In the genomic region with DNA sequence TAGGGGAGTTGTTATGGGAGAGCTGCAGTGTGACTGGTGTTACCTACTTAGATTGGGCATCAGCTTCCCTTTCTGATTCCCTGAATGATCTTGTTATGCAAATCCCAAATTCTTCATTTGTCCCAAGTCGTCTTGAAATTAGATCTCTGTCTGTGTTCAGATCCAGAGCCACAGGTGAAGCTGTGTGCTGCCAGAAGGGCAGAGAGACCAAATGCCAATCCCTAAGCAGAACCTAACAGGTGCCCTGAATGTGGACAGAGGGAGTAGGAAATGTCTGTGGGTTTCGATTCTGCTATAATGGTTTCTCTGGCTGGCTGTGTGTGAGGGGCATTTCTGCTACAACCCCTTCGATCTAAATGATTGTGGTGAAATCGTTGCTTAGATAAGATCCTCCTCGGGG, we compare ENCODE assay signal across 22 mouse cellular contexts. TPM values are rescaled to one million over a fixed set of nuclear protein-coding genes. Genes with fewer than 3 reads are reported as not detected.
DNase-seq lines count a peak whose midpoint lies in the region; ATAC-seq and TF ChIP-seq lines count a peak whose summit lies in the region.
"Had no signal": no experiment of that assay in that cellular context is flagged by ENCODE, and none has a peak within 500 bp of the region (broad histone marks: within the 10 kb centered on the region; RNA-seq: fewer than 3 reads in every experiment).

No protein-coding gene starts in this region.

- H3K36me3 ChIP-seq in forebrain, embryonic 15.5 days, result no peaks in the 10 kb centered on the region
- H3K36me3 ChIP-seq in midbrain, embryonic 15.5 days (replicated peaks), result no peaks in the 10 kb centered on the region
- H3K36me3 ChIP-seq: heart, embryonic 13.5 days; limb, embryonic 10.5 days had no signal

- H3K4me1 ChIP-seq in forebrain, embryonic 15.5 days, result peaks cover 42% of the 10 kb centered on the region
- peaks cover 57% of the 10 kb centered on the region for H3K4me1 ChIP-seq in midbrain, embryonic 15.5 days
- H3K4me1 ChIP-seq: heart, embryonic 13.5 days; limb, embryonic 10.5 days had no signal

- H3K9me3 ChIP-seq in forebrain, embryonic 15.5 days, result no peaks in the 10 kb centered on the region
- no peaks in the 10 kb centered on the region for H3K9me3 ChIP-seq in midbrain, embryonic 15.5 days
- H3K9me3 ChIP-seq: heart, embryonic 13.5 days; limb, embryonic 10.5 days had no signal

- 63% methylated on average over 5 of the region's 5 CpGs for WGBS in forebrain, embryonic 15.5 days
- 63% methylated on average over 5 of the region's 5 CpGs for WGBS in midbrain, embryonic 15.5 days

- ATAC-seq in forebrain, embryonic 15.5 days (replicated peaks), result no peak
- ATAC-seq in midbrain, embryonic 15.5 days (replicated peaks), result no peak
- ATAC-seq: liver, postnatal 0 days had no signal

- no peak for TF ChIP-seq CTCF in left cerebral cortex, adult 2 months (IDR thresholded peaks at IDR 0.05)

- H3K4me2 ChIP-seq in forebrain, embryonic 15.5 days (replicated peaks), result no peak overlapping the region
- no peak overlapping the region for H3K4me2 ChIP-seq in midbrain, embryonic 15.5 days
- H3K4me2 ChIP-seq: heart, embryonic 13.5 days had no signal

- H3K9ac ChIP-seq in forebrain, embryonic 15.5 days (replicated peaks), result no peak overlapping the region
- H3K9ac ChIP-seq in midbrain, embryonic 15.5 days, result no peak overlapping the region
- H3K9ac ChIP-seq: heart, embryonic 13.5 days; liver, postnatal 0 days had no signal

- peak overlapping the region; percentile 48 for H3K27ac ChIP-seq in left cerebral cortex, adult 2 months
- H3K27ac ChIP-seq in forebrain, embryonic 15.5 days (replicated peaks), result peak overlapping the region; percentile 83
- peak overlapping the region; percentile 45; the same call in 1 of the 2 replicates for H3K27ac ChIP-seq in midbrain, embryonic 15.5 days
- H3K27ac ChIP-seq: heart, embryonic 13.5 days; limb, embryonic 10.5 days had no signal

- intact Hi-C loops in left cerebral cortex, adult 2 months (cut with DNase I), result no loop called here

- peak; percentile 56 for DNase-seq in cerebellum, adult 9-10 months
- DNase-seq in cerebellum, postnatal 25 days, result no peak
- no peak for DNase-seq in left cerebral cortex, adult 2 months (ENCODE audit: extremely low spot score in 1 of 2, low spot score in 2 of 2)
- no peak for DNase-seq in left cerebral cortex, adult 11 months (ENCODE audit: low spot score)
- DNase-seq in lung, postnatal 10 days, result no peak
- DNase-seq in right cerebral cortex, postnatal 4 days, result no peak
- DNase-seq: adrenal gland, postnatal 36 days; gastrocnemius, postnatal 10 days; kidney, adult 8-10 months; kidney, postnatal 14 days; liver, postnatal 0 days; lung, postnatal 14 days; right cerebral cortex, adult 18-20 months; thymus, postnatal 25 days had no signal

- H3K4me3 ChIP-seq in left cerebral cortex, adult 2 months, result no peak overlapping the region
- no peak overlapping the region for H3K4me3 ChIP-seq in forebrain, embryonic 15.5 days
- no peak overlapping the region for H3K4me3 ChIP-seq in midbrain, embryonic 15.5 days
- H3K4me3 ChIP-seq: heart, embryonic 13.5 days; limb, embryonic 10.5 days; myocyte had no signal

- H3K27me3 ChIP-seq in forebrain, embryonic 15.5 days, result no peaks in the 10 kb centered on the region
- H3K27me3 ChIP-seq in midbrain, embryonic 15.5 days (replicated peaks), result no peaks in the 10 kb centered on the region
- H3K27me3 ChIP-seq: heart, embryonic 13.5 days had no signal

RNA-seq across cellular contexts. Expression of a gene that starts 18.9 kb away (rescaled TPM):
- 100 to 1,000 TPM; 210 to 254 TPM for total RNA-seq in left cerebral cortex, adult 2 months (2021)
- 246 and 254 TPM in 2 replicates for polyA plus RNA-seq in forebrain, embryonic 15.5 days (2015; fragmentation: Nextera tagmentation; extraction: Ambion mirVana)
- polyA plus RNA-seq in midbrain, embryonic 15.5 days (2015; fragmentation: Nextera tagmentation; extraction: Ambion mirVana), result 322 and 331 TPM in 2 replicates
- total RNA-seq: common myeloid progenitor, adult 5-6 weeks; heart, postnatal 25 days; liver, adult 2 months had no signal
- polyA plus RNA-seq: limb, embryonic 10.5 days; liver, adult 2 months; liver, postnatal 0 days had no signal
